Mouse (Mus musculus) skeletal muscle tissue, adult 2 months (tissue): ENCODE results near the gene Bdkrb1.

Source experiments
- DNase-seq: peaks from one replicate; pipeline ENCODE4 v3.0.0-alpha.2; 2012; ENCODE audit warnings: low read depth, low spot score

The Bdkrb1 gene

DNA sequence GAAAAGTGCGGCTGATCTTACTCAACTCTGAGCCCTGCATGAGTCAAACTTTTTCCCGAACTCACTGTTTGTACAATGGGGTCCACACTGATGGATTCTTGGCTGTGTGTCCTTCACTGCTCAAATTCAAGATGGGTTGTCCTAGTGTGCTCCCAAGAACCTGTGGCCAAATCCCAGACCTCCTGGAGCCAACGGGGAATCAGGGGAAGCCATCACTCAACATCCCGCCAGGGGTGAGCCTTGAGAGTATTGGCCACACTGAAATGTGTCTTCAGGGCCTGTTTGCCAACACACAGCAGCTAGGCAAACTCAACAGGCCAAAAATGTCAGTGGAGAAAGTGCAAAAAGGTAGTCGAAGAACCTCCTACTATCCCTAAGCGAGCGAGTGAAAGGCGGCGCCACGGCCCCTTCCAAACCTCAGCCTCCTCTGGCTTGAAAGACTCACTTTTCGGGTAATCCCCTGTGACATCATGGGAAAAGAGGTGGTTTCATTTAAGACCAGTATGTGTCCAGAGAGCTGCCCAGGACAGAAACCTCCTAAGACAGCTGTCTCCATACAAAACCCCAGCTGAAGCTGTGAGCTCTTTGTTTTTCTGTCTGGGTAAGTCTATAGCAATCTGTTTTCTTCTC, at the start of gene Bdkrb1:
TSS of gene Bdkrb1 (plus strand) at position 505 of the 630 bp plus-strand sequence.
- no peak for DNase-seq

DNA sequence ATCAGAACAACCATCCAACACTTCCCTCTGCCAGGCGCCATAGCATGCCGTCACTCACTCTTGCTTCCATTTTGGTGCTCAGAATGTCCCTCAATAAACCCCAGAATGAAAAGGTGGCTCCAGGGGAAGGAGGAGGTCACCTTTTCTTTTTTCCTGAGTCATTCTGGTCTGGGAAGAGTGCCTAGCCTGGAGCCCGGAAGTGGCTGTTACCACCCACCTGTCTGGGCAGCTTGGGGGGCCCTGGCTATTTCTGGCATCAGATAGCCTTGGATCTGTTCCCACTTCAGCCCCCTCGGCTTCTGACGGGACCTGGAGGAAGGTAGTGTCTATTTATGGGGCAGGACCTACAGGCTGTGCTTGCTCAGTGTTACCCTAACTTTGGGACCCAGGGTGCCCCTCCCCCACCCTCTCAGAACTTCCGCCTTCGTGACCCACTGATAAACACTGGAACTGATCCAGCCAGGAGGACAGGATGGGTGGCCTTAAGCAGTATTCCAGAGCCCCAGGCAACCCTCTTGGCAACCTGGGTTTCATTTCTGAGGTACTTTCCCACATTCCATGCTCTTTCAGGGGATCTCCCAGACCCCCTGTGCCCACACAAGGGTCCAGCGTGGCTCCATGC, 48.6 kb upstream of the Bdkrb1 start:
- no peak for DNase-seq

DNA sequence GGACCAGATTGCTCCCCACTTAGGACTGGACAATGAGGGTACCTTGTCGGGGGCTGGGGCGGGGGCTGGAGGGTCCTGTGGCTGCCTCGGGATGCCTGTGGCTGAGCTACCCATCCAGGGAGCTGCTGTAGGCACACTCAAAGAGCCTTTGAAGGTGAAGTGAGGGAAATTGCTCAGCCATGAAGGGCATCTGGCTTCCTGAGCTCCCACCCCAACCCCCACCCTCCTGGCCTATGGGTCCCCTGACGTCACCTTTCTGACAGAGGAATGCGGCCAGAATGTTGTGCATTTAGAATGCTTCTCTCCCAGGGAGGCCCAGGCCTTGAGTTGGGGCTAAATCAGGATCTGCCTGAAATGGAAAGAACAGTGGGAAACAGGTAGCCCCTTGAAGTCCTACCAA, 47.7 kb upstream of the Bdkrb1 start:
- DNase-seq, result no peak

DNA sequence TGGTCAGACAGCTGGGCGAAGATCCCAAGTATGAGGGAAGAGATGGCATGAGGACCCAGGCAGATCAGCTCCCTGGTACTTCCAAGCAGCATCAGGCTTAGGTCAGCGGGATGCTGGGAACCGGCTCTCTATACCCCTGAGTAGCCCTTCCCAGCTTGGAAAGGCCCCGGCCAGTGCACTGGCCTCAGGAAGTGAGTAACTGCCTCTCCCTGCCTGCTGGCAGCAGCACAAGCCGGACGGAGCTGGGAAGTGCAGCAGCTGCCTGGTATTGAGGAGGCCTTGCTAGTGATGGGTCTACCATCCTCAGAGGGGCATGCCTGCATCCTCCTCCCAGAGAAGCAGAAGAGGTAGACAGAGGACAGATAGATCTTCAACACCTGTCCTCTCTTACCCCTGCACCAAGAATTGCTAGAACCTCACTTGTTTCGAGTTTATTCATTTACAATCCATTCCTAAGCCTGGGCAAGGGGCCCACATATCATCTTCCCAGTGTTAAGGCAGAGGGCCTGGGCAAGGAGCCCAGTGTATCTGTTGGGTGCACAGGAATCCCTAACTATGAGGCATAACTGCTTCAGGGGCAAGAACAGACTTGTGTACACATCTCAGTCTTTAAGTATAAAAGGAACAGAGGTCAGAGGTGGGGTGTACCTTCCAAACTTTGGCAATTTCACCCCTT, 45.5 kb upstream of the Bdkrb1 start:
- DNase-seq, result peak; percentile 25

DNA sequence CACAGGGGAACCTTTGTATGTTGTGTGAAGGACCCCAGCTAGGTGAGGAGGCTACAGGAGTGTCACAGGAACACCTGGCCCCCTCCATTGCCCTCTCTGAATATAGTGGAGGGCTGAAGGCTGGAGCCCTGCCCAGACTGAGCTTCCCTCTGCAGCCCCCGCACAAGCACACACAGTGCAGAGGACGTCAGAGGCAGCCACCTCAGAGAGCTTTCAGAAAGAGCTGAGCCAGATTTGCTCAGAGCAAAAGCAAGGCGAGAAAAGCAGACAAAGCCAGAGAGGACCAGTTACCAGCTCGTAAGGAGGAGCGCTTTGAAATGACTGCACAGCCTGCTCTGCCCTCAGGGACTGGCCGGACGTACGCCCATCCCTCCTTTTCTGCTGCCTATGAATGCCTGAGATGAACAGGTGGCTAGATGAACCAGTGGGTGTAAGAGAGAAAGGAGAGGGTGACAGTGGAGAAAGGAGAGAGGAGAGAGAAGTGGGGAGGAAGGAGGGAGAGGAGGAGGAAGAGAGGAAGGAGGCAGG, 41.8 kb upstream of the Bdkrb1 start:
- no peak for DNase-seq

DNA sequence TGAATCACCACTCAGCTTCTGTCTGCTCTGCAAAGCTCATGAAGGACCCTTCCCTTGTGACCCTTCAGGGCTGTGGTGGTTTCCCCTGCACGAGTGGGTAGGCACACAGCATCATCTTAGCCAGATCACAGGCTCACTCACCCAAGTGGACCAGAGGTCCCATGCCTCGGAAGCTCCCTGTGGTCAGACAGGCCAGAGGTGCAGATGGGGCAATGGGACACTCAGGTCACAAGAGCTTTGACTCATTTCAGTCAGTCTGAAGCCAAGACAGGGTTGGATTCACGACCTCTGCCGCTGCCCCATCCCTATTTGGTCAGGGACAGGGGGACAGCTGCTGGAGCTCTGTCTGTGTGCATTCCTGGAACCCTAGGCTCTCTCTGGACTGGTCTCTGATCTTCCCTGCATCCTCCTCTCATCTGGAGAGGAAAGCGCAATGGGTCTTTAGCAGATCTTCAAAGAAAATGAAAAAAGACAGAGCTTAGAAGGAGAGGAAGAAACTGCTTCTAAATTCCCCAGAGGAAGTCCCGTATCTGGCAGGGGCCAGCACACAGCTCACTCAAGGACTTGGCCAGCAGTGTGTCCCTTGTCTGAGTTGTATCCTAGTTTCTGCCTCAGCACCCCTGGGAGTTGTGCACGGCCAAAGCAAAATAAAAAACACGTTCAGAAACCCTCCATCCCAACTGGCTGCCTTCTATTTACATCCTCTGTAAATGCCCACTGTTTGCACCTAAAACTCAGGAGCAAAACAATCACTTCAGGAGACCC, 40.6 kb upstream of the Bdkrb1 start:
- no peak for DNase-seq

DNA sequence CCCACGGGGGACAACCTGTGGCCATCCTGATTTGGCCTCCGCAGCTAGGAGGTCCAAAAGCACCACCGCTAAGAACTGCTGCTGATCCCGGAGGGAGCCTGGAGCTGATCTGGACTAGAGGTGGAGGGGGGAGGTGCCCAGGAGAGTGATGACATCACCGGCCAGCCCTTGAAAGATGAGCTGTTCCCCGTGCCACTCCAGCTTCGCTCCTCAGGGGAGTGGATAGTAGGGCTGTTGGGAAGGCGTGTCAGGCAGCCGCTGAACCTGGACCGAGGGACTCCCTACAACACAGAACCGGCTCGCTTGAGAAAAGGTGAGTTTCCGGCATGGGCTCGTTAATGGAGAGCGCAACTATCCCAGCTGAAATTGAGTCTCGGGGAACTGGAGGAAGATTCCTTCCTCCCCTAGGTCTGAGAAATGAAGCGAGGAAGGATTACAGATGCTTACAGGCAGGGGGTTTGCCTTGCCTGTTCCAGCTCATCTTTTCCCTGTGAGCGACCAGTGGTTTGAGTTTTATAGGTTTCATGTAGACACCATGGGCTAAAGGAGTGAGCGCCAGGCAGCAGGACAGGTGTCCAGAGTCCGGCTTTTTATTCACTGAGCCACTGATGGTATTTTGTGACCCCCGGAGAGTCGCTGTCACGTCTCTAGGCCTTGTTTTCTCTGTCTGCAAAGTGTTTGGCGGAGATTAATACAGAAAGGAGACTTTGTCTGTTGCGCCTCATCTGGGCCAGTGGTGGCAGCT, 39.8 kb upstream of the Bdkrb1 start, which contains the start of gene Bdkrb2:
TSS of gene Bdkrb2 (plus strand) at position 291 of the 745 bp plus-strand sequence.
- DNase-seq, result peak; percentile 29

DNA sequence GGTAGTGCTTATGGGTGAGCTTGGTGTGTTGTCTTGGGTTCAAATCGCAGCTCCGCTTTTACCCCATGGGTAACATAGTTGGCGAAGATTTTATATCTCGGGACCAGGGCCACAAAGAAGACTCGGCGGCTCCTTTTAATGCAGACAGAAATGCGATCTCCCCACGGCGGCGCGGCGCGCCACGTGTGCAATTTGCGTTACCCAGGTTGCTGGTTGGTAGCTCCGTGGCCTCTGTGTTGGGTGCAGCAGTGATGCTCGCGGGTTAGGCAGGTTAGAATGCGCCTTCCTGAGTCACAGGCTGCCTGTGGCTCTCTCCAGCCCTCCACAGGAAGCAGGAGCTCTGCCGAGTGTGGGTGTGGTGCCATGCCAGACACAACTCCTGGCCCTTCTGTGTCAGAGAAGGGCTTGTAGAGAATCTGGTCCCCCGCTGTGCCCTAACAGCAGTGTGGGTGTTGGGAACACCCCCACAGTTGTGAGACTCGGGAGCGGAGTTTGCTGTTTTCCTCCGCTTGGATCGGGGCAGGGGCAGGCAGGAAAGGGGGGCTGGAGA, 39.1 kb upstream of the Bdkrb1 start:
- no peak for DNase-seq

DNA sequence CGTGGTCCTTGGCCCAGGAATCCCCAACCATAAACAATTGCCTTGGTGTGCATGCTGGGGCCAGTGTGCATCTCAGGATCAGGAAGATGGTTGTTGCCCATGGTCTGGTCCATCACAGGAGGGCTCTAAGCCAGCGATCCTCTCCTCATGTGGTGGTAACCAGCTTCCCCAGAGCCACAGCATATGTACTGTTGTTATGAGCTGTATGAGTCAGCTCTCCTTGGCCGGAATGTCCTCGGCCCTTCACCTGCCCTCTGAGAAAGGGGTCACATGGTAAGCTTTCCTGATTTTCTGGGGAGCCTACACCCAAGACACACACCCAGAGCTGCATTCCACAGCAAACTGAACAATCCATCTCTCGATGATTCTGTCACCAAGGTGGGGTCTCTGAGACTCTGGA, 37.7 kb upstream of the Bdkrb1 start:
- DNase-seq, result no peak

DNA sequence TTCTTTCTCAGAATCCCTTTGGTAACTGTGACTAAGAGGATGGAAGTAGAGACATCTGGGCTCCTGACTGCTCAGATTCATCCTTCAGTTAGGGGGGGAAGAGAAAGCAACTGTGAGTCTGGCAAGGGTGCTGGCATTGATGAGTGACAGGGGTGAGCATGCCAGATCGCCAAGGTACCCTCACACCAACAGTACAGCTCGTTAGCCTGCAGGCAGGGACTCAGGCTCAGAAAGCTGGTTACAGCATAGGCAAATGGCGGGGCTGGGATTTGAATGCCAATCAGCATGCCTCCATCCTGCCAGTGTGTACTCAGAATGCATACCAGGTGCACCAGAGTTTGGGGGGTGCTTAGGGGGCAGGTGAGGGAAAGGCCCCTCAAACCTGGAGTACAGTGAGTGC, 31.0 kb upstream of the Bdkrb1 start:
- DNase-seq, result no peak

DNA sequence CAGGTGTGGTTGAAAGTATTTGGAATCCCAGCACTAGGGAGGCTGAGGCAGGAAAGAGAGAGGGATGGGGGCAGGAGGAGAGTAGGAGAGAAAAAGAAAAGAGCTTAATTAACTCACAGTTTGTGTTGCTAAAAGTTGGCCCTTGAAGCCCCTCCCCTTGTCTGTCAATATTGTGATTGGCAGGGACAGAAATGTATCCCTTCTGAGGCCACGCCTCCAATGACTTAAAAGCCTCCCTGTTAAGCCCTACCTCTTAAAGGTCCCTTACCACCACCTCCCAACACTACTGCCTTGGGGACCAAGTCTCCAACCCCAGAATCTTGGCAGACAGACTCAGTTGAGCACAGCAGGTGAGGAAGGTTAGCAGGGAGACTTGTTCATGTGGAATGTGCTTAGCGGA, 30.3 kb upstream of the Bdkrb1 start:
- no peak for DNase-seq

DNA sequence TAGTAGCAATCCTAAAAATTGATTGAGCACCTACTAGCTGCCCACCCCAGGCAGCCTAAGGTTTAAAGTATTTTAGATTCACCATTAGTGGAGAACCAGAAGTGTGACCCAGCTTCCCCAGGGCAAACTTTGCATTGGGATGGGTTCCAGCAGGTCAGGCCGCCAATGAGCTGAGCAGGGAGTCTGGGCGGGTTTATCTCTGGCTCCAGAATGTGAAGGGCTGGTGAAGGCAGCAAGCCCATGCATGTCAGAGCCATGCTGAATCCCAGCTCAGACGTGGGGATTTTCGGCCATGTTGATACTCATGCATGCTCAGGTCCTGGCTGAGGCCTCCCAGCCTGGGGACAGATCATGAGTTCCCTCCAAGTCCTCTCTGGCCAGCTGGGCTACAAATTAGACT, 28.5 kb upstream of the Bdkrb1 start:
- DNase-seq, result no peak

DNA sequence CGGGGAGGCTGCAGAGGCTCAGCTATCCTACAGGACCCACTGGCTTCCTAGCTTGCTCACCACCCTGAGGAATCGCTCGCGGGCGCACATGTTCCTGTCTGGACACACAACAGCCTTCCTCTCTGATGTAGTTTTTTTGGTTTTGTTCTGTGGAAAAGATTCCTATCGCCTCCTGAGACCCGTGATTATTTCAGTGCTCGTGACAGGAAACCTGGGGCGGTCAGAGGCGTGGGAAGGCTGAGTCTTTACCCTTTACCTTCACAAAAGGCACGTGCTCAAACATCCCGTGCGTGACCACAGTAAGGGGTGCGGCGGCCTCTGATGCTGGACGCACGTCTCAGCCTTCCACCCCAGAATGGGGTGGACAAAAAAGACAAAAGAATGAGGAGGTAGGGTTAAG, 22.4 kb upstream of the Bdkrb1 start:
- DNase-seq, result no peak

DNA sequence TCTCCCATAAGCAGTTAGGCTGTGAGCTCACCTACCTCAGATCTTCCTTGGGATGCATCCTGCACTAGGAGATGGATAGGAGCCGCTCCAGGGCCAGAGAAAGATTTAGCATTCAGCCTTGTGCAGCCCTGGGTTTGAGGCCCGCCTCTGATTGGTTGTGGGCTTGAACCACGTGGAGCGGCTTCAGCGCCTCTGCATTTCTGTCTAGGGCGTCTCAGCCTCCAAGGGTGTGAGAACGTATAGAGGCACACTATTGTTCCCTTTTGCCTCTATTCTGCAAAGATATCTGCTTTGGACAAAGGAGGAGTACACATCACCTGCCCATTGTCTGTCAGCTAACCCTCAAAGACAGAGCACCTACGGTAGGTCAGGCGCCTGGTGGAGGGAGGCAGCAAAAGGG, 20.4 kb upstream of the Bdkrb1 start:
- no peak for DNase-seq

DNA sequence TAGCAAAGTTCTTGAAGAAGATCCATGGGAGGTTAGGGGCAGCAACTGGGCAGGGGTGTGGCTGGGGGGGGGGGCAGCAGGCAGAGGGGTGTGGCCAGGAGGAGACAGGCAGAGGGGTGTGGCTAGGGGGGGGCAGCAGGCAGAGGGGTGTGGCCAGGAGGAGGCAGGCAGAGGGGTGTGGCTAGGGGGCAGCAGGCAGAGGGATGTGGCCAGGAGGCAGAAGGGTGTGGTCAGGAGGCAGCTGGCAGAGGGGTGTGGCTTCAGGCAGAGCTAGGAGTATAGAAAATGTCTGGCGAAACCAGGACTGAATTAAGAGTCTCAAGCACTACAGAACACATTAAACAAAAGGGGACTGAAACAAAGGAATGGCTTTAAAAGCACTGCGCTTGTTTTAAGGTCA, 19.4 kb upstream of the Bdkrb1 start:
- no peak for DNase-seq

DNA sequence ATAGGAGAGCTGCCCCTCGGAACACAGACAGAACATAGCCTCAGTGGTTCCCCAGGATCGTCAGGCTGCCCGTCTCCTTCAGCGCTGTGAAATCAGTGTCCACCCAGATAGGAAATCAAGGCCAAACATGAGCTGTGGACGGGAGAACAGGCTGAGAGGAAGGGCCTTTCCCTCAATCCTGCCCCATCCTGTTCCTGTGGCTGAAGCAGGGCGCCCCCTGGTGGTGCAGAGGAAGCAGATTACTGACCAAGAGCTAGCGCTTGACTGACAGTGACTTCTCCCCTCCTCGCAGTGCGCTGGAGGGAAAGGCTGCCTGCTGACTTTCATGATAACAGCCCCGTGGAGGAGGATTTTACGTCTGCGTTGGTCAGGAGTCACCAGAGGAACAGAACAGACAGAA, 18.0 kb upstream of the Bdkrb1 start:
- peak; percentile 65 for DNase-seq

DNA sequence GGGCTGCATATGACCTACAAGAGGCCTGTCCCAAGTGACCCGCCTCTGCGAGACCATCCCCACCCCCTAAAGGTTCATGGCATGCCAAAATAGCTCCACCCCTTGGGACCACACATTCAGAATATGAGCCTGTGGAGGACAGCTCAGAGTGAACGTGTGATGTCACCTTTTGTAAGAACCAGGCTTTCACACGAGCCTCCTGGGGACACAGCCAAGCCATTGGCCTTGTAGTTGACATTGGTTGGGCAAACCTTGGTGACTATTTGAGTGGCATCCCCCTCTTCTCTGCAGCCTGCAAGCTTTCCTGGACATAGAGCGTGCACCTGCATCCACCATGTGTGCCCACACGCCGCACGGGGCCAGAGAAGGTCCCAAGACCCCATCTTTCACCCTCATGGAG, 15.4 kb upstream of the Bdkrb1 start:
- no peak for DNase-seq

DNA sequence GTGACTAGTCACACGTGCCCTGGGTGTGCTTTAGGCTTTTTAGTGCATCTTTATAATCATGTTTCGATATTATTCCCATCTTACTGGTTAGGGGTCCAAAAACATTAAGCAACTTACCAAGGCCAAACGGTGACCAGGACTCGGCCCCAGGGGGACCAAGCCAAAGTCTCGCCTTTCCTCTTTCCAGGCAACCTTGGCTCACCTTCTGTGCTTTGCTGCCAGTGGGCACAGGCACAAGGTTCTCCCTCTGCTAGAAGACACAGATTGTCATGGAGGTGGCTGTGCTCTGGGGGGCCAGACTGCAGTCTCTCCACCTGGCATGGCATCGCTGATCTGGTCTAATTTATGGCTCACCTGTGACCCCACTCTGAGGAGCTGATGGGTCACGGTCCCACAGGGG, 12.1 kb upstream of the Bdkrb1 start:
- no peak for DNase-seq

DNA sequence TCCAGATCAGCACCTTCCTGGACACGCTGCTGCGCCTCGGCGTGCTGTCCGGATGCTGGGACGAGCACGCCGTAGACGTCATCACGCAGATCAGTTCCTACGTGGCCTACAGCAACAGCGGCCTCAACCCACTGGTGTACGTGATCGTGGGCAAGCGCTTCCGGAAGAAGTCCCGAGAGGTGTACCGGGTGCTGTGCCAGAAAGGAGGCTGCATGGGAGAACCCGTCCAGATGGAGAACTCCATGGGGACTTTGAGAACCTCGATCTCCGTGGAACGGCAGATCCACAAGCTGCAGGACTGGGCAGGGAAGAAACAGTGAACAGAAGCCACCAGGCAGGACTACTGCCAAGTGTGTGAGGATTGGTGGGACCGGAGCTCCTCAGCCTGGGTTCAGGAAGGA, 10.5 kb upstream of the Bdkrb1 start:
- DNase-seq, result no peak

DNA sequence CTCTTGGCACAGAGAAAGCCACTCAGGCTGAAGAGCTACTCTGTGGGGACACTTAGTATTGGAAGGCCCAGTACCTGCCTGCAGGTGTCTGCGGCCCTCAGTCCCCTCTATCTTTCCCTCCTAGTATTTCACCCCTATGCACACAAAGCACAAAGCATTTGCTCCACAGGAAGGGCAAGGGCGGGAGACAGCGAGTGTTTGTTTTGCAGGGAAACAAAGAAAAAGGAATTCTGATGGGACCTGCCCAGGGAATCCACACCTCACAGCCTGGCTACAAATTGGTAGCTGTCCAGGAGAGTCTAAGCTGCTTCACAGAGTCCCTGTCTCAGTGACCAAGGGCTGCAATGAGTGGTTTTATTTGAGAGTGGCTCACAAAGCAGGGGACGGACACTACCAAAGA, 9.4 kb upstream of the Bdkrb1 start:
- no peak for DNase-seq

DNA sequence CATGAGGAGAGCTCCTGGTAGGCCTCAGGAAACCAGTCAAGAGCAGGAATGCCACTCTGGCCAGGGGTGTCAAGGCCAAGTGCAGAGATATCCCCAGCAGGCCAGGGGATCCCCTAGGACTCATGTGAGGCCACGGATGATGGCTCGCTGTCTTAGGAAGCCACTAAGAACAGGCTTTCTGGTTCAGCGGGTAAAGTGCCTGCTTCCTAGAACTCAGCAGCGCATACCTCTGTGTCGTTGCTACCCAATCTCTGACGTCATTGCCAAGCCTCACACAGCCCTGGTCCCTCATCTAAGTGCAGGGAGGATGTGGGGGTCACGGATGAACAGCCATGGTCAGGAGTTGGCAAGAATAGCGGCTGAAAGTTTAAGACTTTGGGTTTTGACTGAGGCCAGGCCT, 5.8 kb upstream of the Bdkrb1 start:
- DNase-seq, result no peak
